Mouse (Mus musculus): ENCODE measurements around the gene Lemd2.

- TF ChIP-seq CTCF (IDR thresholded peaks at IDR 0.05; ENCODE audit: low read depth, low read length), result no peak
- TF ChIP-seq GATA1 (IDR thresholded peaks at IDR 0.05; ENCODE audit: borderline replicate concordance, low read length), result no peak
- TF ChIP-seq TAL1 (conservative IDR thresholded peaks at IDR 0.05; ENCODE audit: low read depth, low read length), result no peak
Observed at GRCm38 (mm10) chr17:27154256-27154655, 50.0 kb downstream of the Lemd2 start.
